8 mouse cellular contexts compared by ENCODE assay signal in genomic region chr11:119082638-119083599, GRCm38 (mm10). TPM values are rescaled to one million over a fixed set of nuclear protein-coding genes. Genes with fewer than 3 reads are reported as not detected.
DNase-seq lines count a peak whose midpoint lies in the region; ATAC-seq and TF ChIP-seq lines count a peak whose summit lies in the region.

No protein-coding gene starts in this region.

- H3K36me3 ChIP-seq in hindbrain, embryonic 10.5 days, result peaks cover 11% of the 10 kb centered on the region
- peaks cover 35% of the 10 kb centered on the region for H3K36me3 ChIP-seq in limb, embryonic 14.5 days (ENCODE audit: control insufficient read depth, insufficient read depth, low read length)

- H3K4me2 ChIP-seq in limb, embryonic 14.5 days (replicated peaks; ENCODE audit: low read depth, low read length, severe bottlenecking), result peak overlapping the region; percentile 91

- TF ChIP-seq POLR2A in cerebellum, adult 2 months (IDR thresholded peaks at IDR 0.05; ENCODE audit: borderline replicate concordance, insufficient read depth, low read length), result no peak
- no peak for TF ChIP-seq POLR2A in brain, embryonic 14.5 days (IDR thresholded peaks at IDR 0.05; ENCODE audit: borderline replicate concordance, extremely low read depth, insufficient read depth, insufficient read length, poor library complexity, severe bottlenecking)
- TF ChIP-seq POLR2A in limb, embryonic 14.5 days (IDR thresholded peaks at IDR 0.05; ENCODE audit: borderline replicate concordance, extremely low read depth, insufficient read depth, insufficient read length), result no peak

- H3K4me1 ChIP-seq in cerebellum, adult 2 months (ENCODE audit: control insufficient read depth, insufficient read depth, low read length), result peaks cover 45% of the 10 kb centered on the region
- H3K4me1 ChIP-seq in hindbrain, embryonic 10.5 days (replicated peaks), result peaks cover 92% of the 10 kb centered on the region
- H3K4me1 ChIP-seq in limb, embryonic 14.5 days (ENCODE audit: control insufficient read depth, insufficient read depth, low read length), result peaks cover 69% of the 10 kb centered on the region

- H3K9me3 ChIP-seq in hindbrain, embryonic 10.5 days, result no peaks in the 10 kb centered on the region
- H3K9me3 ChIP-seq in limb, embryonic 14.5 days (ENCODE audit: control insufficient read depth, low read length), result no peaks in the 10 kb centered on the region

- no peak overlapping the region for H3K27ac ChIP-seq in cerebellum, adult 2 months (ENCODE audit: insufficient read depth, low read length)
- no peak overlapping the region for H3K27ac ChIP-seq in hindbrain, embryonic 10.5 days
- H3K27ac ChIP-seq in limb, embryonic 14.5 days (replicated peaks; ENCODE audit: low read depth, low read length), result no peak overlapping the region

- 37% methylated on average over 20 of the region's 20 CpGs for WGBS in cerebellum, adult 2 months
- under 1% methylated on average over 20 of the region's 20 CpGs for WGBS in hindbrain, embryonic 10.5 days
- WGBS in limb, embryonic 14.5 days, result 14% methylated on average over 20 of the region's 20 CpGs

- ATAC-seq in limb, embryonic 14.5 days (ENCODE audit: low FRiP score, low read depth), result no peak
- ATAC-seq in erythroid progenitor cell, adult 5-6 weeks (replicated peaks; ENCODE audit: low FRiP score, poor library complexity, severe bottlenecking), result no peak

- no peak for TF ChIP-seq CTCF in cerebellum, adult 2 months (IDR thresholded peaks at IDR 0.05; ENCODE audit: borderline replicate concordance, insufficient read depth, low read depth, low read length)
- no peak for TF ChIP-seq CTCF in brain, embryonic 14.5 days (IDR thresholded peaks at IDR 0.05; ENCODE audit: borderline replicate concordance, extremely low read depth, insufficient read depth, insufficient read length)

- peak; percentile 29 to 32 for DNase-seq in cerebellum, adult 2 months
- DNase-seq in cerebellum, adult 8-10 months, result no peak
- DNase-seq in brain, embryonic 14.5 days (ENCODE audit: low read depth), result peak; percentile 39
- DNase-seq in hindbrain, embryonic 10.5 days (ENCODE audit: low spot score), result peak; percentile 29
- no peak for DNase-seq in limb, embryonic 14.5 days (ENCODE audit: low spot score)
- DNase-seq in naive thymus-derived CD4-positive, alpha-beta T cell, adult 2 months (ENCODE audit: low read depth), result peak; percentile 73
- DNase-seq in left cerebral cortex, postnatal 36 days (ENCODE audit: low spot score in 2 of 2), result no peak

- H3K27me3 ChIP-seq in cerebellum, adult 2 months (ENCODE audit: control insufficient read depth, insufficient read depth, low read length), result no peaks in the 10 kb centered on the region
- H3K27me3 ChIP-seq in hindbrain, embryonic 10.5 days (ENCODE audit: insufficient read depth, poor library complexity, severe bottlenecking), result peaks cover 87% of the 10 kb centered on the region
- H3K27me3 ChIP-seq in limb, embryonic 14.5 days (ENCODE audit: control insufficient read depth, insufficient read depth, low read length), result peaks cover 42% of the 10 kb centered on the region

- intact Hi-C loops in left cerebral cortex, postnatal 36 days (cut with DNase I), result no loop called here

- H3K4me3 ChIP-seq in cerebellum, adult 2 months (replicated peaks; ENCODE audit: insufficient read depth, low read depth, low read length), result peak overlapping the region; percentile 71
- H3K4me3 ChIP-seq in hindbrain, embryonic 10.5 days, result peak overlapping the region; percentile 88
- H3K4me3 ChIP-seq in limb, embryonic 14.5 days (replicated peaks; ENCODE audit: low read length), result peak overlapping the region; percentile 99

- no peak overlapping the region for H3K9ac ChIP-seq in limb, embryonic 14.5 days (ENCODE audit: low read depth, low read length, severe bottlenecking)

RNA-seq across cellular contexts. Expression of gene Cbx4, which starts 3.1 kb away (rescaled TPM):
- polyA plus RNA-seq in cerebellum, adult 2 months (2012; rRNA removed), result 50.1 and 57.6 TPM in 2 replicates
- 30.0 and 34.7 TPM in 2 replicates for polyA plus RNA-seq in brain, embryonic 14.5 days (2012; rRNA removed)
- 4.4 and 8.2 TPM in 2 replicates for polyA plus RNA-seq in hindbrain, embryonic 10.5 days (2016; fragmentation: Nextera tagmentation; extraction: Ambion mirVana)
- 23.1 and 24.3 TPM in 2 replicates for polyA plus RNA-seq in limb, embryonic 14.5 days (2012; rRNA removed)
- polyA plus RNA-seq in limb, embryonic 14.5 days (2014; fragmentation: Nextera tagmentation; extraction: Ambion mirVana), result 10.9 and 11.4 TPM in 2 replicates
- total RNA-seq in erythroid progenitor cell, adult 5-6 weeks (2015; ENCODE audit: low replicate concordance), result 5.4 and 13.4 TPM in 2 replicates
- total RNA-seq in erythroid progenitor cell, adult 5-6 weeks (2017; ENCODE audit: low replicate concordance), result 2.7 and 4.4 TPM in 2 replicates
- 10 to 100 TPM; 60.9 to 68.6 TPM for total RNA-seq in left cerebral cortex, postnatal 36 days (2021)

RNA-seq across cellular contexts. Expression of gene Cbx8, which starts 42.1 kb away (rescaled TPM):
- 8.7 and 10.5 TPM in 2 replicates for polyA plus RNA-seq in cerebellum, adult 2 months (2012; rRNA removed)
- polyA plus RNA-seq in brain, embryonic 14.5 days (2012; rRNA removed), result 6.5 and 10.4 TPM in 2 replicates
- polyA plus RNA-seq in hindbrain, embryonic 10.5 days (2016; fragmentation: Nextera tagmentation; extraction: Ambion mirVana), result 11.2 and 13.0 TPM in 2 replicates
- polyA plus RNA-seq in limb, embryonic 14.5 days (2012; rRNA removed), result 6.9 and 7.2 TPM in 2 replicates
- polyA plus RNA-seq in limb, embryonic 14.5 days (2014; fragmentation: Nextera tagmentation; extraction: Ambion mirVana), result 10.1 and 12.6 TPM in 2 replicates
- 1.3 TPM in 1 of 2 replicates, not detected in the other for total RNA-seq in erythroid progenitor cell, adult 5-6 weeks (2015; ENCODE audit: low replicate concordance)
- total RNA-seq in erythroid progenitor cell, adult 5-6 weeks (2017; ENCODE audit: low replicate concordance), result 1.0 and 3.3 TPM in 2 replicates
- 10 to 100 TPM; 12.3 to 16.0 TPM for total RNA-seq in left cerebral cortex, postnatal 36 days (2021)

Comparison
In these comparisons a context has a peak if more than half of its experiments do, and no peak if none do; other contexts are left out.
1. DNase-seq: peak in cerebellum, adult 2 months (2 of 2), brain, embryonic 14.5 days (single experiment), hindbrain, embryonic 10.5 days (single experiment) and naive thymus-derived CD4-positive, alpha-beta T cell, adult 2 months (single experiment); none in cerebellum, adult 8-10 months (single experiment), limb, embryonic 14.5 days (single experiment) and left cerebral cortex, postnatal 36 days (0 of 2).
2. Peak in every context shown above with its lines, with median percentiles within 50 percentile points of each other: H3K4me3 ChIP-seq.